Mouse (Mus musculus) urinary bladder, postnatal 10 days (tissue): ENCODE data around the gene Gstm4.
"Not testable (repeated sequence)": the region's sequence is repeated elsewhere in the genome, so short reads cannot be mapped to it uniquely, and the experiment has no call there.

Source experiments
- DNase-seq: peaks from one replicate; pipeline ENCODE4 v3.0.0; 2022; ENCODE audit warnings: low spot score

Gstm4 gene

DNA sequence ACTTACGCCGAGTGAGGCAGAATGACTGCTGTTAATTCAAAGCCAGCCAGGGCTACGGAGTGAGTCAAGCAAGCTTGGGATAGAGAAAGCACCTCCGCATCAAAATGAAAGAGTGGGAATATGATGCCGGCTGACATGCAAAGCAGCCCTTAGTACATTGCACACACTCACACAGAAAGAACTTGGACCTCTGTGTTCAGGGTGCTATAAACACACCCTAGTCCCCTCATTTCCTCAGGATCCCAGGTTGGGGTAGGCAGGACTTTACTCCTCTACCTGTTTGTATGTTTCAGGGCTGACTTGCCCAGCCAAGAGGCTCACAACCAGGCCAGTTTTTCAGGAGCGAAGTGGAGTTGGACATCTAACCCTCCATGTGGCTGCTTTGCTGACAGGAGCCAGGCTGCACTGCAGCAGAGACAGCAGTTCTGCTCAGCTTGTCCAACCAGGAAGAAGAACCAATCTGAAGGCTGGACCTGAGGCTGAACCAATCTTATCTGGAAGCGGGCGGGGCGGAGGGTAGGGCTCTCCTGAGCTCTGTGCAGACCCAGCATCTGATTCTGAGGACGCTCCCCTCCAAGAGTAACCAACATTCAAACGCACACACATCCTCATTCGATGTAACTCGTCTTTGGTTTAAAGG is 24.7 kb upstream of the Gstm4 start:
- no peak for DNase-seq

DNA sequence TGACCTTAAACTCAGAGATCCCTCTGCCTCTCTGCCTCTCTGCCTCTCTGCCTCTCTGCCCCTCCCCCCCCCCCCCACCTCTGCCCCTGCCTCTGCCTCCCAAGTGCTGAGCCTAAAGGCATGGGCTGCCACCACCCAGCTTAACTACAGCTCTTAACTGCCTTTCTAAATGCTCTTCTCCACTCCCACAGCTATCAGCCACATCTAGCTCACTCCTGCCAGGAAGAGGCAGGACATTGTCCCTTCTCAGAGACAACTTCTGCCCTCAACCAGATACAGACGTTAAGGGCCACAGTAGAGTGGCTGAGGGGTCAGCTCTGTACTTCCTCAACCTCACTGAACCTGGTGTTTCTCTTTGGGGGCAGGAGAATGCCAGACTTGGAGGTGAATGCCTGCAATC is 24.1 kb upstream of the Gstm4 start:
- no peak for DNase-seq

DNA sequence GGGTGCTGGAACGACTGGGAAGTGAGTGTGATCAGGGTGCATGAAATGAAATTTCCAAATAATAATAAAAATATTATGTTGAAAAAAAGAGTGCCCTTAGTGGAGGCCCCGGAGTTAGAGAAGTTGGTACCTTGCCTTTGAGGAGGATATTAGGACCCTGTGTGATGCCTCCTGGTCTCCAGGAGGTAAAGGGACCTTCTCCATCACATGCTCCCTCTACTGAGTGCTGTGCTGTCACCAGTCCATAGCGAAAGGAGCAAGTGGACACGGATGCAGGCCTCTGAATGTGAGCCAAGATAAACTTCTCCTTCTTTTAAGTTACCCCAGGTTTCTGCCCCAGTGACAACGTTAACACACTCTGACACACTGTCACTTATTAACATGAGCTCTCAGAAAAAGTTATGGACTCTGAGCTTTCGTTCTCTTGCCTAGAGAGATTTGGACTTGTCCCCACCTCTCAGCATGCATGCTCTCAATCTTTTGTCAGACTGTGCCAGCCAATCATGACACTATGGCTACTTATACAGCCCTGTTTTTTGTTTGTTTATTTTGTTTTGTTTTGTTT is 22.8 kb upstream of the Gstm4 start:
- DNase-seq: no peak

DNA sequence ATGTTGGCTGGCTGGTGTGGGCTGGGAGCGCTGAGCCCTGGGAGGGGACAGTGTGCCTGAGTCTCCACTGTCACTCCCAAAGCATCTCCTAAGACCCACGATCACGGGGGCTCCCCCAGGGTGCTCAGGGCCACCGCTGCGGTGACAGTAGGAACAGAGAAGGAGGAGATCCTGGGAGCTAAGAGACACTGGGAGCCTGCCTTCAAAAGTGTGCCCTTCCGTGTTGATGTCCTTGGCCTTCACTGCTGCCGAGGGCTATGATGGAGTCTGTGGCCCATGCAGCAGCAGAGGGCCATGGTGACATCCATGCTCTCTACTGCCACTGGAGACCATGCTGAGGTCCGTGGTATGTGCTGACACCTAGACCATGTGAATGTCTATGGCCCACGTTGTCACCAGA is 20.9 kb upstream of the Gstm4 start:
- DNase-seq: no peak

DNA sequence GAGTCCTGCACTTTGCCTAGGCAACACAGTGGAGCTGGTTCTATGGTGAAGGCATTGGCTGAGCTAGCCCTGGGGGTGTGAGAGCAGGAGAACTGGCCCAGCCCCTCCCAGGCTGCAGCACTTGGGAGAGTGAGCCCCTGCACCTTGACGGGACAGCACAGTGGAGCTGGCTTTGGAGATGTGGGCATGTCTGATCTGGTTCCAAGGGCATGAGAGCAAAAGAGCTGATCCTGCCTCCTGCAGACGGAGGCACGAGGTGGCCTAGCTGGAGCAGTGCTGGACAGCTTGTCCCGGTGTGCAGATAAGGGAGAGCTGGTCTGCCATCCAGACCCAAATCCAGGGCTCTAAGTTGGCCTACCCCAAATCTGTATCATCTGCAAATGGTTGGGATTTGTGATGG is 20.0 kb upstream of the Gstm4 start:
- DNase-seq: no peak

DNA sequence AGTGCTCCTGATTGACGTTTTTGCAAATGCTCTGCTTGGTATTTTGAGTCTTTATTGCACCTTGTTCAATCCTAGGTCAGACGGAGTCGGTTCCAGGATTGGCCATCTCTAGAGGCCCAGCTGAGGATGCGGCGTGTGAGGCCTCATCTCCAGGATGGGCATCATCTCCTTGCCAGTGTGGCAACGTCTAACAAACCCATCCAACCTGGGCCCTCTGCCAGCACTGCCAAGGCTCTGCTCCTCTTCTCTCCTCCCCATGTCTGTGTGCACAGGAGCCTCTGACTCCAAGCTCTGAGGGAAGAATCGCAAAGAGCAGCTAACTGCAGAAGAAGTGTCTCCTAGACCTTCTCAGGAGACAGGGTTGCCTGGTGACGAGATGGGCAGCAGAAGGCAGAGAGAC is 18.0 kb upstream of the Gstm4 start:
- no peak for DNase-seq

DNA sequence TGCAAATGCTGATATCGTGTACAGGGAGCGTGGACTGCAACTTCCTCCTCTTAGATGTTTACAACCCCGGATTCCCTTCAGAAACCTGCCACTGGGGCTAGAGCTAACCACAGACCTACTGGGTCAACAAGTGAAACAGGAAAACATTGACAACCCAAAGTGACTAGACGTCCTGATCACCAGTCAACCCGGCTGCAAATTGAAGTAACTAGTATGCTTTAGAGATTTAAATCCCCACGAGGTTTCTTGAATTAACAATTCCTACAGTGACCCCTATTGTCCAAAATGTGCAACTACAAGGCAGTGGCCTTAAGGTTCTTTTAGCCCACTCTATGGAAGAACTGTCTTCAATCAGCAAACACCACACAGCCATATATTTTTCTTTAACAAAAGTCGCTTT is 16.7 kb upstream of the Gstm4 start:
- no peak for DNase-seq

DNA sequence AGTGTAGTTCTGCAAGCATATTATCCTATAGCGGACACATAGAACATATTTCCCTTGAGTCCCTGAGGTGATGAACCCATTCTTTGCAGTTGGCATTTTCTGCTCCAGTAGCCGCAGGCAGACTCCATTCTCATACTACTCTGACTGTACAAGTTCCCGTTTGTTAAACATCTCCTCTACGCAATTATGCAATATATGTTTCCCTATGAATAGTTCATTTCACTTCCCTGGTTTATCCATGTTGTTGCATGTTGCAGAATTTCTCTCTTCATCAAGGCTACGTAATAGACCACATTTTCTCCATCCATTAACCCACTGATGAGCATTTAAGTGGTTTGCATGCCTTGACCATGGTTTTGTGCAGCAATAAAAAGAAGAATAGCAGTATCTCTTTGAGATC is 5.8 kb upstream of the Gstm4 start:
- no peak for DNase-seq

DNA sequence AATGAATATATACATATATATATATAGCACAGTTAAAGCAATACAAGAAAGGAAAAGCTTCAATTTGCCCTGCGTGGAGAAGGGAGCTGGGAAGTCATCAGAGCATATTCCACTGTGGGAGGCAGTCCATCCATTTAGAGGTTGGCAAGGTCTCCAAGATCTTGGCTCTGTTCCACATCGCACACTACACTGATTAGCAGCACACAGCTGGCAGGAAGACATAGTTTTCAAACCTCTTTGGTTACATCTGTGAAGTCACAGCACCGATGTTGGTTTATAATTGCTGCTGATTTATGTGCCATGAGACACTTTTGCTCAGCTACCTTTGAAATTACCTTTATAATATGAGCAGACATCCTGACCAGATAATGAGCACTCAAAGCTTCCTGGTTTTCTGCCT is 3.6 kb upstream of the Gstm4 start:
- no peak for DNase-seq

DNA sequence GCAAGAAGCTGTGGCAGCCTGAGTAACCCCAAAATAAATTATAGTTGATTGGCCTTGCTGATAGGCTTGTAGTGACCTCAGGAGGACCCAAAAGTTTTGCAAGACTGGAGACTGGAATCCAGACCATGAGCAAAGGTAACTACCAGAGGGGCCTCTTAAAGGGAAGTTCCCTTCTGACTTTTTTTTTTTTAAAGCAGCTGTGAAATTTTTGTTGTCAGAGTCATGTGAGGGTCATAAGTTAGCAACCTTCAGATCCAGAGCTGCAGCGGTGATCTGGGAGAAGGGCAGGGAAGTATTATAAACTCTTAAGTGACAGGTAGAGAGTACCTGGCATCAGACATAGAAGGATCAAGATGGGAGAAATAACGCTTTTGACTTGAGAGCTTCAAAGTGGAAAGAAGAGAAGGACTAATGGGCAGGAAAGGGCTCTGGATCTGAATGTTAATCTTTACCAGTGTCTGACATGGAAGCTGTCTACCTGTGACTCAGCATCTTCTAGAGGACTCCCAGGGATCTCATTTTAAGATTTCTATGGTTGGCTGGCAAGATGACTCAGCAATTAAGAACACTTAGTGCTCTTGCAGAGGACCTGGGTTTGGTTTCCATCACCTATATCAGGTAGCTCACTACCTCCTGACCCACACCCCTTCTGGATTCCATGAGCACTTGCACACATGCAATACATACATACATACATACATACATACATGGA is 2.4 kb upstream of the Gstm4 start:
- no peak for DNase-seq

DNA sequence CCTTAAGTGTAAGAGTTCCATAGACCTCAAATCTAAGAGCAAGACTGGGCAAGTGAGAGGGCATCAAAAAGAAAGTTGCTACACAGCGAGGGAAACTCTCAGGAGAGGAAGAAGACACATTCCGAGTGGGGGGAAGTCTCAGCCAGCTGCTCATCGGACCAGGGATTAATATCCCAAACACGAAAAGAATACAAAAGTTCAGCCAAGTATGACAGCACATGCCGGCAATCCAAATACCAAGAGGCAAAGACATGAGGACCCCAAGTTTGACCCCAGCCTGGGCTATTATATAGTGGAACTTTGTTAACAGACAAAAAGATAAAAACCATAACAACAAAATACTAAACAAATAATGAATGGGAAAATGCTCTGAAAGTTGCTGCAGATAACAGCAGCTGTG is 11.5 kb downstream of the Gstm4 start:
- DNase-seq: no peak

DNA sequence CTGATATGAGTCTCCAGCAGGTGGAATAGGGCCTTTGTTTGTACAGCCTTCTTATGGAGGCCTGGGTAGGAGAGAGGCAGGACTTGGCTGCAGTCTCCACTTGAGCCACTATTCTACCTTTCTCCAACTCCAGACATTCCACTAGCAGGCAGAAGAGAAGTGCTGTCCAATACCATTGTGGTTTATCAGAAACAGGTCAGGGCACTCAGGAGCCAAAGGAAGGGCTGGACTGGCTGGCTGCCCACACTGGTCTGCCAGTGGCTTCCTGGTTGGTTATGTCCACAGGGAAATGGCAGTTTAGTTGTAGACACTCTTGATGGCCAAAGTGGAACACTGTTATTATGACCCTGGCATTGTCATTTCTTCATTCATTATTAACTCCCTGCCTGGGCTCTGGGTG is 12.6 kb downstream of the Gstm4 start:
- no peak for DNase-seq

DNA sequence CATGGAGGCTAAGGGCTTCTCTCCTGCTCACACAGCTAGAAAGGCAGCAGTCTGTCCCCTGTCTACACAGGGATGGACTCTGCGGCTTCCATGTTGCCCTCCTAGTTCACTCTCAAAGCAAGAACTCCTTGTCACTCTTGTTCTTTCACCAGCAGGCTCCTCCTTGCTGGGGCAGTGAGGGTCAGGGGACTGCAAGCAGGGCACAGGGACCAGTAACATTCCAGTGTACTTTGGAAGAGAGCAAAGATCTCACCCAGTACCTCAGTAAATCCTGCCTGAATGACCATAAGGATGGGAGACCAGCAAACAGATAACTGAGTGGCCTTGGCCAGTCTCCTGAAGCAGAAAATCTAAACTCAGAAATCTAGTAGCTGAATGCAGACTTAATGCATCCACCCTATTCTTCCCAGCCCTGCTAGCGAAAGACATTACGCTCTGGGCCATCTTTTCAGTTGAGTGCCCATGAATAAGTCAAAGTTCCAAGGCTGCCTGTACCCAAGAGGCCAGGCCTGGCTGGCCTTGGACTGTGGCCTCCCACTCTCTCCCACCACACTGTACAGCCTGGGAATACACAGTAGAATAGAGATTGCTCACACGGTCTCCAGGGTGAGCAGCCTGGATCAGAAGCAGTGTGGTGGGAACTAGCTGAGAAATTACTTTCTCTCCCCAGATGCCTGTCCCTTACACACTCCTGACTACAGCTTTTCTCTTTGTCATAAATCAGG is 15.9 kb downstream of the Gstm4 start:
- DNase-seq: no peak

DNA sequence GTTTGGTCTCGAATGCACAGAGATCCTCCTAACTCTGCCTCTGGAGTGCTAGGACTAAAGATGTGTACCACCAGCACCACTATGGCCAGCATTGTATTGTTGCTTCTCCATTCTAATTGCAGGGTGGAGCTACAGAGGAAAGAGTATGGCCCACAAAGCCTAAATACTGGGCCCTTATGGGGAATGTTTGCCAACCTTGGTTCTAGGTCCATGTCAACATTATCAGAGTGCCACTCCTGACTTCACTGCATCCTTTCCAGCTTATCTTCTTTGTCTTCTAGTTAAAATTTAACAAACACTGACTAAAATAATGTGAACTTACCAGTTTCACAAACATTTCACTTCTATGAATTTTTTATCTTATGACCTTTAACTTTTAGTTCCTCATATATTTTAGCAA is 18.1 kb downstream of the Gstm4 start:
- DNase-seq: no peak

DNA sequence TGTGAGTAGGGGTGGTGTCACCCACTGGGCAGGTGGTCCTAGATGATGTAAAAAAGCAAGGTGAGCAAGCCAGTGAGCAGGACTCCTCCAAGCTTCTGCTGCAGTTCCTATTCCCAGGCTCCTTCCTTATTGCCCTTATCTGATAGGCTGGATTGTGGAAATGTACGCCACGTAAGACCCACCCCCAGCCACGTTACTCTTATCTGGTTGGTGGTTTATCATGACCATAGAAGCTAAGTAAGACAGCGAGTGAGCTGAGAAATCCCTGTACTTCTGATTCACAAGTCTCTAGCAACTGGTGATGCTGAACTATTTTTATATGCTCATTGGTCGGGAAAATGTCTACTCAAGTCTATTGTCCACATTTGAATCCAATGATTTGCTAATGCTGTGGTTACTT is 18.6 kb downstream of the Gstm4 start:
- no peak for DNase-seq

DNA sequence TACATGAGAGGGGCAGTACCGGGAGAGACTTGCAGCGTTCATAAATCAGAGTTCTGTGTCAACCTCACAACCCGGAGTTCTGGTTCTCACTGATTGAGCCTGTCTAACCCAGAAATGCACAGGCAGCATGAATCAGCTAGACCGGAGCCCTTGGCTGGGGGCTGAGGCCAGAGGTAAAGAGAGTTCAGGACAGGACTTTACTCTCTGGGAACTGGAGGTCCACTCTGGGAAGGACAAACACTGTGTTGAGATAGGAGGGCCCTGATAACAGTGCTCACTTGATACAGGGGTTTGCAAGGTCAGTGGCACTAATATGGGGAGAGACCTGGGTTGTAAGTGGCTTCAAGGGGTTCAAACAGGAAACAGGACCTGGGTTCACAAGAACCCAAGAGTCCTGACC is 19.4 kb downstream of the Gstm4 start:
- DNase-seq: no peak

DNA sequence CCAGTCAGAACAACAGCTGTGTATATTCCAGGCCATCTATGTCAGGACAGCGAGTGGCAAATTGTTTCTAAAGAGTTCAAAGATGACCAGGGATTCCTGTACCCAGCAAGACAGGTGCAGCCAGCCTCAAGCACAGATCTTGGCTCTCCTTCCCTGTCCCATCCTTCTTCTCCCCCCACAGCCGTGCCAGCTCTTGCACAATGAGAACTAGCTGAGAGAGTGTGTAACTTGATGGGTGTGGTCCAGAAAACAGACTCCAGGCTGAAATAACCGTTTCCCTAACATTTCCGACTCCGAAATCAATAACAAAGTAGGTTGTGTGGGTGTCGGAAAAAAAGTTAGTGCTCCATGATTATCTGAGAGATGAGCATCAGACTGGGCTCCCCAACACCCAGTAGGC is 22.0 kb downstream of the Gstm4 start:
- no peak for DNase-seq

DNA sequence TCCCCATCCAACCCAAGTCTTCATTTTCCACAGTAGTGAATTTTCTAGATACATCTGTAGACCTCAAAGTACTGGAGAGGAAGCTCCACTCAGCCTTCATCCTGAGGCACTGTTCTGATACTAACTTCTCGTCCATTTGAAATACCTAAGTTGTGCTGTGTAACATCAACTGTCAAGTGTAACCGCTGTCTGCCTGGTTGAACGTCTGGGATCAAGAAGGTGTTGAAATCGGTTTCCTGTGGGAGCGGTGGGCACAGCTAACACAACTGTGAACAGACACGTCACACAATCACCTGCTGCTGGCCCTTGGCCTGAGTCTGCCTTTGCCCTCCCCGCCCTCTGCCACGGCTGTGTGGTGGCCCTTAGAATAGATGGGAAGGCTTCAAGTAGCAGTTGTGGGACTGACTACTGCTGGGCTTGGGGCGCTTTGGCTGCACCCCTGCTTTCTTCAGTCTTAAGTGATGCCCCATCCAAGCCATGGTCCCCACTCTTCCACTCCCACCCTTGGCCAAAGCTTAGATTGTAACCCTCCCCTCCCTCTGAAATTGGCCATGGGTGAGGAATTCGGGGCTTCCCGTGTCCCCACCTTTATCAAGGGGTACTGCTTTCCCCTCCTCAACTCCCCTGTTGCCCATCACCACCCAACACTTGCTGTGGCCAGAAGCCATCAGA is 24.2 kb downstream of the Gstm4 start:
- not testable (repeated sequence) for DNase-seq

DNA sequence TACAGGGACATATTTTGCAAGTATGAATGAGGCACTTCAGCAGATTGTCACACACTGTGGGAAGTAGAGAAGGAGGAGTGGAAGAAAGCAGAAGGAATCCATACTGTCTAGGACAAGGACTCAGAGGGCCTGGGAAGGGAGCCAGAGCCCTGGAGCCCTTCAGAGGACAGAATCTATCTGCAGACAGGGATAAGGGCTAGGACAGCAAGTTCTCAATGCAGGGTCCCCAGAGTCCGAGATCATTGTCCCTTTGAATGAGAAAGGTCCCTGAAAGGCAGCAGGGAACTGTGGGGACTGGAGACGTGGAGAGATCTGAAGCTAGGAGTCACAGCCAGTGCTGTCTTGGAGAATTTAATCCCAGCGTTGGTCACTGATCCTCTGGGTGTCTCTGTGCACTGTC is 25.5 kb downstream of the Gstm4 start:
- DNase-seq: not testable (repeated sequence)

DNA sequence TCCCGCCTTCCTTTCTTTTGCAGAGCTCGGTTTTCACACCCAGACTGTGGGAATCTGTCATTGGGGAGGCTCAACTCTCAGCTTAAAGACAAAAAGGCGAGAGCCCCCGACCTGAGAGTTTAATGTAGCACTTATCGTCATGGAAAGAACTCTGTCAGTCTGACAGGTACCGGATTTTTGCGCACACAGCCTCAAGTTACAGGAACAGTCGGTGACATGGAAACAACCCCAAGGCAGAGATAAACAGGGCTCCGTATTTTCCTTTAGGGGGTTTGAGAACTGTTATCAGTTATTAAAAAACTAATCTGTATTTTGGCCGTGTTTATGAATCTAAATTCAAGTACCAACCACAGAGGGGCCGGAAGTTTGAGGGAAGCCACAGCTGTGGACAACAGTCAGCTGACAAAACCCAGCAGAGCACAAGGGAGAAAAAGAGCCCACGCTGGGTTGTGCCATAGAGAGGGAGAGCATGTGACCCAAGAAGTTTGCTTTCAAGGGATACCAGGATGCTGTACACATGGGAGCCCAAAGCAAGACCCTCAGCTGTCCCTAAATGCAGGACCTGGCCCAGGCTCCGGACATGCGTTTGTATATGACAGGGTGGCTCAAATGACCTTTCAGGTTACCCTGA is 26.4 kb downstream of the Gstm4 start:
- no peak for DNase-seq

DNA sequence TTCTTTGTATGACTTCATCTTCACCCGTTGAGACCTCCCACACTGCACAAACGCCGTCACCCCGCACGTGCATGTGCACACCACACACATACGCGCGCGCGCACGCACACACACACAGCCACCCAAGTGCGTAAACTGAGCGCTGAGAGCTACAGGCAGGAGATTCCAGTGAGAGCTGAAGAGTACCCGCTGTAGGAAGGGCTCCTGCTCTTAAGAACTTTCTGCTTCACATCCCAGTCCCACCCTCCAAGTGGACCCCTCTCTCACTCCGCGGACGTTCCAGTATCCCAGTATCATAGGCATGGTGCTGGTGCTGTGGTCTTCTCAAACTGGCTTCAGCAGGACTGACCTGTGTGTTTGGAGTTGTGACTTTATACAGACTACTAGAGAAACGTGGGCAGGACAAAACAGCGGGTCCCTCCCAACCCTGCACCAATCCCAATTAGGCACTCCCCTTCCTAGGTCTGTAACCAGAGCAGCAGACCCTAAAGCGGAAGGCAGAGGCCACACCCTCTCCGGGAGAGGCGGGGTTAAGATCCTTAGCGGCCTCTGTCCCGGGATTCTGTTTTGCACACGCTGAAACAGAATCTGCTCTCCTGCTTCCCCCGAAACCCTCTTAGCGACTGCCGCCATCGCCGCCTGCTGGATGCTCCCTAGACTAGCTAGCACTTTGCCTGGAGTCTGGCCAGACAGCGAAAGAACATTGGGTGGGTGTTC is 27.1 kb downstream of the Gstm4 start, which contains the start of gene Gstm1:
Gstm1 (minus strand) TSS at position 501 of the 717 bp plus-strand sequence.
- peak; percentile 77 for DNase-seq
